Mouse (Mus musculus) cerebellum, adult 2 months (tissue): ENCODE results near the gene Zranb3.

Experiments used
- CTCF ChIP-seq: fragments of 200-500 bp; IDR thresholded peaks from 2 replicates; pipeline ENCODE4 v1.5.1; 2011; ENCODE audit warnings: low read depth, mild to moderate bottlenecking, control low read depth, low read length, moderate library complexity, borderline replicate concordance; ENCODE audit not compliant: insufficient read depth
- POLR2A ChIP-seq: fragments of 200-500 bp; IDR thresholded peaks from 2 replicates; pipeline ENCODE4 v1.6.1; 2011; ENCODE audit warnings: low read length, control low read depth, borderline replicate concordance; ENCODE audit not compliant: insufficient read depth

DNA sequence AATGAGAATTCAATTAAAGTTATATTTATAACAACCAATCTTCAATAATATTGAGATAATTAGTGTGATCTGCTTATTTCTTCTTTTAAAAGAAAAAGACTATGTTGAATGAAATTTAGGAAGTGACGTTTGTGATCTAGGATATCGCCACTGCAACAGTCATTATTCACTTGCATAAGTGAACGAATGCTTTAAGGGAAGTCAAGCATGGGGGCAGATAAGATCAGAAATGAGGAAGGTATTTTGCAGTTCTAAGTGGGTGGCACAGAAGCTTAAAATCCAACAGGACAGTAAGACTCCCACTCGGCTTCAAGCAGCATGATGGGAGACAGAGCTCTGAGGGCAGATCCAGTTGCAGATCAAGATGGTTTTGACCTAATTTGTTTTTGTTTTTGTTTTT is 58.7 kb downstream of the Zranb3 start:
- TF ChIP-seq CTCF (no peak), POLR2A (no peak)
